In genomic region chr7:123463569-123463968, GRCm38 (mm10) we compare ENCODE assay signal across 20 mouse cellular contexts. TPM values are rescaled to one million over a fixed set of nuclear protein-coding genes. Genes with fewer than 3 reads are reported as not detected.
"Had no signal": no experiment of that assay in that cellular context is flagged by ENCODE, and none has a peak within 500 bp of the region (broad histone marks: within the 10 kb centered on the region; RNA-seq: fewer than 3 reads in every experiment).

No protein-coding gene starts in this region.

- H3K27me3 ChIP-seq: lung, embryonic 15.5 days; midbrain, embryonic 12.5 days; neural tube, embryonic 13.5 days had no signal

- ATAC-seq: midbrain, embryonic 16.5 days had no signal

- H3K4me1 ChIP-seq: lung, embryonic 15.5 days; midbrain, embryonic 12.5 days; neural tube, embryonic 13.5 days had no signal

- H3K27ac ChIP-seq: layer of hippocampus, adult 2 months; limb, embryonic 13.5 days; liver, embryonic 14.5 days; lung, embryonic 15.5 days; midbrain, embryonic 12.5 days; neural tube, embryonic 13.5 days had no signal

- H3K4me2 ChIP-seq: limb, embryonic 13.5 days; lung, embryonic 15.5 days; midbrain, embryonic 12.5 days; neural tube, embryonic 13.5 days had no signal

- H3K36me3 ChIP-seq: limb, embryonic 13.5 days; lung, embryonic 15.5 days; midbrain, embryonic 12.5 days; neural tube, embryonic 13.5 days had no signal

- DNase-seq: kidney, adult 9 months; kidney, postnatal 10 days; kidney, postnatal 4 days; left cerebral cortex, postnatal 4 days; retina, postnatal 1 day; right cerebral cortex, postnatal 4 days; spleen, adult 18-20 months; thymus, postnatal 4 days had no signal

- H3K9ac ChIP-seq: limb, embryonic 13.5 days; liver, embryonic 14.5 days; lung, embryonic 15.5 days; midbrain, embryonic 12.5 days; neural tube, embryonic 13.5 days had no signal

- H3K4me3 ChIP-seq: layer of hippocampus, adult 2 months; limb, embryonic 13.5 days; lung, embryonic 15.5 days; midbrain, embryonic 12.5 days; neural tube, embryonic 13.5 days had no signal

- H3K9me3 ChIP-seq: limb, embryonic 13.5 days; lung, embryonic 15.5 days; midbrain, embryonic 12.5 days; neural tube, embryonic 13.5 days had no signal

RNA-seq across cellular contexts. Expression of gene Aqp8, which starts 1.5 kb away (rescaled TPM):
- total RNA-seq: layer of hippocampus, adult 2 months; layer of hippocampus, postnatal 14 days; left cerebral cortex, adult 18-20 months; left cerebral cortex, postnatal 10 days; left cerebral cortex, postnatal 4 days; megakaryocyte-erythroid progenitor cell, adult 5-6 weeks had no signal
- polyA plus RNA-seq: limb, embryonic 13.5 days; lung, embryonic 15.5 days; midbrain, embryonic 16.5 days; neural tube, embryonic 13.5 days; stomach, embryonic 14.5 days had no signal

RNA-seq across cellular contexts. Expression of gene Zkscan2, which starts 36.7 kb away (rescaled TPM):
- total RNA-seq: megakaryocyte-erythroid progenitor cell, adult 5-6 weeks had no signal
